Mouse (Mus musculus) neutrophil, adult 59 days (primary cell): ENCODE results near the gene Fbxw2. TPM values are rescaled to one million over a fixed set of nuclear protein-coding genes. Genes with fewer than 3 reads are reported as not detected.

Experiments
- total RNA-seq, 2 experiments: library from RNA; stranded (reverse); gene quantifications; 1 replicate in 1 of 2; 2 replicates in 1 of 2; pipeline ENCODE4 v1.2.4; 2023

Fbxw2 gene
- 10 to 100 TPM; 91.8 to 97.4 TPM for total RNA-seq

GRCm38 (mm10) chr2:34825827-34826459, at the start of gene Fbxw2:
Fbxw2 (minus strand) TSS chr2:34826311.

DNA sequence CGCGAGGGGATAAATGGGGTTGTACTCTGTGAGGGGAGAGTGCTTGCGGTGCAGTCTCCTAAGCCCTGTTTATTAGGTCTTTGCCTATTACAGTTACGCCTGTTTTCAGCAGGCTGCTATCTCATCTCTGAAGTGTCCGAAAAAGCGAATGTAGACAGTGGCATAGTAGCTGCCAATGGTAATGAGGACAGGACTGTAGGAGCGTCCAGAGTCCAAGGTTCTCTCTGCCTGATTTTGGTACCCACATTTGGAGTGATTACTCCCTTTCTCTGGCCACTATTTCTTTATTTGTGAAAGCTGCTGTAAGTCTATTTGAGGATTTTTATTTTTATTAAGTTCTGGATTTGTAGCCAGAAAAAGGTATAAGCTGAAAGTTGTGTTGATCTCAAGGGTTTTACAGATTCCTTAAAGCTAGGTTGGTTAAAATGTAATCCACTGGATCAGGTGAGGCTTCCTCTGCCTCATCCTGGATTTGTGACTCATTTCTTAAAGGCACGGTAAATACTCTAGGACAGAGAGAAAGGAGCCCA, 48.8 kb upstream of the Fbxw2 start, which contains the start of gene Psmd5:
Psmd5 (minus strand) TSS at position 153 of the 530 bp plus-strand sequence.

GRCm38 (mm10) chr2:34874271-34874670, 48.2 kb upstream of the Fbxw2 start, which contains the start of gene Cutal:
Cutal (plus strand) TSS chr2:34874396.

GRCm38 (mm10) chr2:34832766-34833457, 6.8 kb upstream of the Fbxw2 start, which contains the start of gene Gm34653:
Gm34653 (plus strand) TSS chr2:34833007.

DNA sequence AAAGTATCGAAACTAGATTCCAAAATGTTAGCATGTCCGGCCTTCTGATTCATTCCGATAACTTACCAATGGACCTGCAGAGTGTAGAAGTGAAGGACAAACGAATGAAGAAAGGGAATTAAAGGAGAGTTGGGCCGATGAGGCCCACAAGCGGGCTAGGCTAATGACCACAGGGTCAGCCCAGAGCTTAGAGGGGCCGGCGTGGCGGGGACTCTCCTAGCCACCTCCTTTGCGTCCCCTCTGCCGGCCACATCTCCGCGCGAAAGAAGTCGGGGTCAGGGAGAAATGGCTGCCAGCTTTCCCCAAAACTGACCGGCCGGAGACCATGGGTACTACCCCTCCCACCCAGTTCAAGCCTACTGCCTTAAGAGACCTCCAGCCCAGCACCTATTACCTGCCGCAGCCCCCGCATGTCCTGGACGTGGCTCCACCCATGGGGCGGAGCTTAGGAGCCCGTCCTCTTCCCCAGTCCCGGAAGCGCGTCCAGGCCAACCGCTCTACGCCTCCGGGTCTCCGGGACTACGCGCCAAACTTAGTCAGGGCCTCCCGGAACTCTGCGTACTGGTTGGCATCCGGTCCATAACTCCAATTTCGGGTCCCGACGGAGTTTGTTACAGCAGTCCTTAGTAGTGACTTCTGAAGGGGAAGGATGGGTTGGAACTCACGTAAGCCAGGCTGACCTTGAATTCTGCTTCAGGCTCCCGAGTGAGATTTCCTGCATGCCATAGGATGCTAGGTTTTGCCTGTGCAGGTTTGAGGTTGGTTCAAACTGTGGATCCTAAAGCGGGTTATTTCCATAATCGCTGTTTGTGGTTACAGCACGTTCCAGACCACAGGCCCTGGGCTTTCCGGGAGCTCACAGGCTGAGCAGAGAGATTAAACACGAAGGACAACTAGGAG, 26.5 kb downstream of the Fbxw2 start, which contains the start of gene Rabepk:
Rabepk (minus strand) TSS at position 556 of the 900 bp plus-strand sequence.

GRCm38 (mm10) chr2:34771368-34772226, 54.5 kb downstream of the Fbxw2 start, which contains the start of gene Hspa5:
Hspa5 (plus strand) TSS chr2:34771970.

DNA sequence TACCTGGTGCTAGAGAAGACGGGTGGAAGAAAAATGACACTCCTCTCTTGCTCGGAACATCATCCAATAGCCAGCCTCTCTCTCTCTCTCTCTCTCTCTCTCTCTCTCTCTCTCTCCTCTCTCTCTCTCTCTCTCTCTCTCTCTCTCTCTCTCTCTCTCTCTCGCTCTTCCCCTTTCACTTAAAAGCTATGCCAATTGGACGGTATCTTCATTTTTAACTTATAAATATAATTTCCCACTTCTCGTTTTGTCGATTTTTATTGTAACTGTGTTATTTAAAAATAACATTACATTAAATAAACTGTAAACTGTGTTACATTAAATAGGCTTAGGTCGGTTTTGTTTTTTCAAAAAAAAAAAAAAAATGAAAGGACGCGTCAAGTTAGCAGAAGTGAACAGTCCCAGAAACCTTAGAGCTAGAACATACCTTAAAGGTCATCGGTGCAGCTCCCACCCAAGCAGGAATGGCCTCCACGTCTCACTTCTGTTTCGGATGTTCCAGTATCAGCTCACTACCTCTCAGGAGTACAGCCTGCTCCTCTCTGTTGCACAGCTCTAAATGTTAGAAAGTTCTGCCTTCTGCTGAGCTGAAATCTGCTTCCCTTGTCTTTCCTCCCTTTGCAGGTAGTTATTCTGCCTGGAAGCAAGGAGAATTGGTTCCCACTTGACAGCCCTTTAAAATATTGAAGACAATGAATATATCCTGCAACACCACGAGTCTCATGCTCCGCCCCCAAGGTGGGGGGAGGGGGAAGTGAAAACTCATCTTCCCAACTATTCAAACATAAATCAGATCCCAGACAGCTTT, 71.4 kb downstream of the Fbxw2 start, which contains the start of gene Gapvd1:
Gapvd1 (minus strand) TSS at position 682 of the 808 bp plus-strand sequence.

Other genes with a start within 250 kb of the Fbxw2 start
- 10 to 100 TPM; 81.0 to 96.1 TPM for gene Gapvd1, start 71.1 kb downstream of the Fbxw2 start, total RNA-seq
- 100 to 1,000 TPM; 340 to 424 TPM for gene Hspa5, start 54.3 kb downstream of the Fbxw2 start, total RNA-seq
- 1 to 10 TPM; 6.6 to 7.0 TPM for gene Rabepk, start 26.4 kb downstream of the Fbxw2 start, total RNA-seq
- gene Gm34653, start 6.7 kb upstream of the Fbxw2 start, total RNA-seq: under 1 TPM in 1 of 2 experiments, not detected in 1; 0.22 TPM
- not detected for gene Cutal, start 48.1 kb upstream of the Fbxw2 start, total RNA-seq
- 10 to 100 TPM; 19.0 to 19.9 TPM for gene Psmd5, start 48.7 kb upstream of the Fbxw2 start, total RNA-seq
- gene Phf19, start 87.7 kb upstream of the Fbxw2 start, total RNA-seq: 10 to 100 TPM; 11.1 to 14.2 TPM
- gene Traf1, start 135.5 kb upstream of the Fbxw2 start, total RNA-seq: 1 to 10 TPM; 5.0 to 6.4 TPM
- 1 to 10 TPM in 1 of 2 experiments, under 1 TPM in 1; 0.99 to 1.3 TPM for gene Hc, start 235.1 kb upstream of the Fbxw2 start, total RNA-seq